Mouse (Mus musculus) cerebellum, postnatal 4 days (tissue): ENCODE data around the gene Hspa12b.

Experiments used
- DNase-seq, 2 experiments: peaks; one replicate each; pipeline ENCODE4 v3.0.0; 2022; ENCODE audit warnings: low spot score in 2 of 2, mixed read lengths in 1 of 2

Hspa12b gene

GRCm38 (mm10) chr2:131179246-131179886 lies 52.3 kb downstream of the Hspa12b start:
- peak in 1 of 2 experiments; percentile 71 for DNase-seq

- DNase-seq, result peak; percentile 70 to 91
Measured at GRCm38 (mm10) chr2:131179990-131180587, 53.0 kb downstream of the Hspa12b start, which contains the start of gene Cenpb. TSS of gene Cenpb (minus strand) at chr2:131180067.

GRCm38 (mm10) chr2:131186343-131186742 lies 59.3 kb downstream of the Hspa12b start:
- DNase-seq, result no peak

GRCm38 (mm10) chr2:131186771-131187601 lies 59.9 kb downstream of the Hspa12b start, which contains the start of the genes Cdc25b and Spef1:
TSS of gene Cdc25b (plus strand) at chr2:131186949.
TSS of gene Spef1 (minus strand) at chr2:131187282.
- peak; percentile 63 to 82 for DNase-seq

- DNase-seq, result no peak
Measured at GRCm38 (mm10) chr2:131187602-131187922, 60.5 kb downstream of the Hspa12b start.

- no peak for DNase-seq
Measured at GRCm38 (mm10) chr2:131188311-131188710, 61.2 kb downstream of the Hspa12b start.

GRCm38 (mm10) chr2:131189521-131190309 lies 62.6 kb downstream of the Hspa12b start:
- DNase-seq, result no peak

GRCm38 (mm10) chr2:131190344-131191004 lies 63.4 kb downstream of the Hspa12b start:
- no peak for DNase-seq

- no peak for DNase-seq
Measured at GRCm38 (mm10) chr2:131191005-131191390, 63.9 kb downstream of the Hspa12b start.
